Mouse (Mus musculus) cortical plate, adult 2 months (tissue): ENCODE data around the gene Cdc25a. TPM values are rescaled to one million over a fixed set of nuclear protein-coding genes. Genes with fewer than 3 reads are reported as not detected.

Experiments used
- H3K27ac ChIP-seq: fragments of 200-500 bp; 2 replicates; pipeline ENCODE4 v1.5.1; 2012; ENCODE audit warnings: low read length, control low read depth, inconsistent platforms; ENCODE audit not compliant: insufficient read depth
- H3K4me1 ChIP-seq: fragments of 200-500 bp; 2 replicates; pipeline ENCODE4 v1.6.1; 2011; ENCODE audit warnings: low read length; ENCODE audit not compliant: control insufficient read depth, insufficient read depth
- H3K4me3 ChIP-seq: fragments of 200-500 bp; 2 replicates; pipeline ENCODE4 v1.5.1; 2011; ENCODE audit warnings: mild to moderate bottlenecking, low read length, control low read depth; ENCODE audit not compliant: insufficient read depth
- CTCF ChIP-seq: fragments of 200-500 bp; IDR thresholded peaks from 2 replicates; pipeline ENCODE4 v1.5.1; 2011; ENCODE audit warnings: mild to moderate bottlenecking, control low read depth, low read length; ENCODE audit not compliant: insufficient read depth; ENCODE audit errors: extremely low read depth
- POLR2A ChIP-seq: fragments of 200-500 bp; IDR thresholded peaks from 2 replicates; pipeline ENCODE4 v1.6.1; 2011; ENCODE audit warnings: mild to moderate bottlenecking, low read length, control low read depth; ENCODE audit not compliant: insufficient read depth; ENCODE audit errors: extremely low read depth
- polyA plus RNA-seq: library from polyadenylated mRNA; depleted of rRNA; stranded (reverse); fragments of >200 nt; gene quantifications from 2 replicates; pipeline ENCODE4 v1.2.3, GENCODE M21; 2012

The Cdc25a gene
- polyA plus RNA-seq, 1 experiment = 3.0 TPM

DNA sequence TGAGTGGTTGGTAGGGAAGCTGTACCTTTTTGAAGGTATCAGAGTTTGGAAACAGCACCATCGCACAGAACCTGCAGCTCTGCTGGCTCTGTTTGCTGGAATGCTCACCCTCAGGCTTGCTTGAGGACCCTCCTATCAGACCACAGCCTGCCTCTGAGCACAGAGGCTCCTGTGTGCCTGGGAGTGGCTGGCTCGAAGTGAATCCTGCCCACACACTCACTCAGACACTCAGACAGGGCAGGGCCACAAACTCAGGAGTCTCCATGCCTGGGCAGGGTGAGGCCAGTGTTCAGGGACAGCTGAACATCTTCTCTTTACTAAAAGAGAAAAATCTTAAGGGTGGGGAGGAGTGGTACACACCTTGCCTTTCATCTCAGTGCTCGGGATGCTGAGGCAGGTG lies 25.2 kb downstream of the Cdc25a start:
- TF ChIP-seq POLR2A = no peak
- no peak for TF ChIP-seq CTCF
- Histone ChIP-seq H3K4me3 (no peak overlapping the region), H3K4me1 (no peaks in the 10 kb centered on the region), H3K27ac (no peak overlapping the region)

DNA sequence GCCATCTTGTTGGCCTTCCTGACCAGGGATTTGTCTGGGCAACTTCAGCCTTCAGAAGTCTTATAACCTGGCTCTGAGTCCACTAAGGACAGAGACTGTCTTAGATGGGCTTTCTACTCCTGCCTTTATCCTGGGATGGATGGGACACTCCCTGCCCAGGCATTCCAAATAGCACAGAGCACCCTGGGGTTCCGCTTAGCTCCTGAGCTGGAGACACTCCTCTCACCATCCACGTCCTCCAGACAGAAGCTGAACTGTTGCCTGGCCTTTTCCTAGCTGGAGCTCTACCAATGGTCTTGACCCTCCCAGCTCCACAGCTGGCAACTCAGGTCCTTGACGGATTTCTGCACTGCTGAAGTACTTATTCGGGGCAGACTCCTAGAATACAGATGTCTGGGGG lies 26.9 kb downstream of the Cdc25a start:
- TF ChIP-seq CTCF = no peak

DNA sequence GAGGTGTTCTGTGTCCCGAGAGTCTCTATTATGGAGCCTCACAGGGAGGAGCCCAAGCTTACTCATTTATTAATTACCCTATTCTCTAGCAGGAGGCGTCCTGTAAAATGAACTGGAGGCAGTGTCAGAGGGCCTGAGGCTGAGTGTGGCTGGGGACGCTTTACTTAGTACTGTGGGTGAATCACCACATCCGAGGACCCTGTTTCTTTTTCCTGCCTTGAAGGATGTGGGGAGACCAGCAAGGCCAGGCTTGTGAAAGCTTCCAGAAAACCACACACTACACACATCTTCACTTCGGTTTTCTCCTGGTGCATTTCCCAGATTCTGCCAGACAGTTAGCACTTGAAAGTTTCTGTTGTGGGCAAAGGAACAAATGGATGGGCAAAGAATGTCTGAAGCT lies 27.4 kb downstream of the Cdc25a start:
- no peaks in the 10 kb centered on the region for H3K4me1 ChIP-seq
- H3K27ac ChIP-seq = no peak overlapping the region
- H3K4me3 ChIP-seq = no peak overlapping the region
- TF ChIP-seq POLR2A (no peak), CTCF (no peak)

More for the DNA sequence above, 26.9 kb downstream of the Cdc25a start:
- Histone ChIP-seq H3K4me1 (no peaks in the 10 kb centered on the region), H3K27ac (no peak overlapping the region), H3K4me3 (no peak overlapping the region)

DNA sequence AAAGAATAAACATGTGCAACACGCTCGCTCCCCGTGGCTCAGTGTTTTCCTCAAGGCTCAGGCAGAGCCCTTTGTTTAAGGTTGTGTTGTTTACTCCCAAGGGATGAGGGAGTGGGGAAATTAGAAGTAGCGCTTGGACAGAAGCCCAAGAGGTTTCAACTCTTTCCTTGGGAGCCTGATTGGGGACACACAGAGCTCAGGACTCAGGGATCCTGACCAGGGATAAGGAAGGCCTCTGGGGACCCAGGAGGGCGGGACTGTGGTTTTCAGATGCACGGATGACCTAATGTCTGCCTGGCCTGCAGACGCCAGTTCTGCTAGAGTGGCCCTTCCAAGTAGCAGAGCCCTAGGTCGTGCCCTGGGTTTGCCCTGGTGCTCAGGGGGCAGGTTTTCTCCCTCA lies 31.9 kb downstream of the Cdc25a start:
- H3K4me3 ChIP-seq = no peak overlapping the region
- no peaks in the 10 kb centered on the region for H3K4me1 ChIP-seq
- TF ChIP-seq POLR2A (no peak), CTCF (no peak)
- H3K27ac ChIP-seq = no peak overlapping the region

DNA sequence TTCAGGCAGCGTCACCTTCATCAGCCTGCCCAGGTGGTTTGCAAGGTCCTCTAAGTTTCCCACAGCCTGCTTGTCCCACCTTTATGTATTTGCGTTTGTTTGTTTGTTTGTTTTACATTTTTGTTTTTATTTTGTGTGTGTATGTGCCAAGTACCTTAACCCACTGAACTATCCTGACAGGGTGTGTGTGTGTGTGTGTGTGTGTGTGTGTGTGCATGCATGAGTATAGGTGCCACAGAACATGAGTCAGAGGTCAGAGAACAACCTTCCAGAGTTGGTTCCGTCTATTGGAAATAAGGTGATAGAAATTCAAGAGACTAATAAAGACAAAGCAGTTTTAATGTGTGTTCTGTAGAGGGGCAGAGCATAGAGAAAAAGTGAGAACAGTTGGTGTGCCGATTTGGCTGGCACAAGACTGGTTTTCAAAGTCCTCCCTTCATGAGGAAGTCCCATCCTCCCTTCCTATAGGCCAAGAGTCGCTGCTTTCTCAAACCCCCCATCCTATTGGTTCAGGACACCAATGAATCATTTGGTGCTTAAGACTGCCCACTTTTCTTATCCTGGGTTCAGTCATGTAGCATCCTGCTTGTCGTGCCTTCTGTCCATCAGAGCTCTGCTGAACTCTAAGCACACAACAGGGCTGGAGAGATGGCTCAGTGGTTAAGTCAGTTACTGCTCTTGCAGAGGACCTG lies 32.5 kb downstream of the Cdc25a start:
- Histone ChIP-seq H3K27ac (no peak overlapping the region), H3K4me3 (no peak overlapping the region), H3K4me1 (no peaks in the 10 kb centered on the region)
- TF ChIP-seq CTCF (no peak), POLR2A (no peak)

- TF ChIP-seq CTCF (no peak), POLR2A (no peak)
- Histone ChIP-seq H3K4me3 (no peak overlapping the region), H3K4me1 (no peaks in the 10 kb centered on the region), H3K27ac (no peak overlapping the region)
Measured at GRCm38 (mm10) chr9:109909102-109909501, 33.7 kb downstream of the Cdc25a start.

- H3K4me1 ChIP-seq = no peaks in the 10 kb centered on the region
- no peak overlapping the region for H3K4me3 ChIP-seq
- H3K27ac ChIP-seq = no peak overlapping the region
- TF ChIP-seq POLR2A = no peak
- TF ChIP-seq CTCF = no peak
Measured at GRCm38 (mm10) chr9:109909926-109910325, 34.5 kb downstream of the Cdc25a start.

GRCm38 (mm10) chr9:109911779-109912178 lies 36.4 kb downstream of the Cdc25a start:
- Histone ChIP-seq H3K4me1 (no peaks in the 10 kb centered on the region), H3K4me3 (no peak overlapping the region), H3K27ac (no peak overlapping the region)
- TF ChIP-seq POLR2A = no peak
- TF ChIP-seq CTCF = no peak

DNA sequence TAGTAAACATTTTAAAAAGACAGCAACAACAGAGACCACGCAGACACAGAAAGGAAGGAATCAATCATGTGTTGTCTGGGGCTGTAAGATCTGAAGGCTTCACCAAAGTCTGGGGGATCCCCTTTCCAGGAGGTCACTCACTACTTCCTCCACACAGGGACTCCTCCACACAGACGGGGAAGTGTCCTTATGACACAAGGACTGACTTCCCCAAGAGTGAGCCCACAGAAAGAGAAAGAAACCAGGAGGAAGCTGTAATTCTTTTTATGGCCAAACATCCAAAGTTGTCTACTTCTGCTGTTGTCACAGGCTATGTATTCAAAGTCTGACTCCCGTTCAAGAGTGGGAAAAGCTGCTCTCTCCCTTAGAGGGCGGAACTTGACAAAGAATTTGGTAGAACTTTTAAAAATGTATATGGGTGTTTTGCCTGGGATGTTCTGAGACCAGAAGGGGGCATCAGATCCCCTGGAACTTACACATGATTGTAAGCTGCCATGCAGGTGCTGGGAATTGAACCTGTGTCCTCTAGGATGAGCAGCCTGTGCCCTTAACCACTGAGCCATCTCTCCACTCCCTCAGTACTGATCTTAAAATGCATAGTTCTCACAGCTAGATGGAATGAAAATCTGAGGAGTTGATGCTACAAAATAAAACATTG lies 39.0 kb downstream of the Cdc25a start:
- TF ChIP-seq POLR2A = no peak
- TF ChIP-seq CTCF = no peak
- Histone ChIP-seq H3K4me1 (no peaks in the 10 kb centered on the region), H3K4me3 (no peak overlapping the region), H3K27ac (no peak overlapping the region)

DNA sequence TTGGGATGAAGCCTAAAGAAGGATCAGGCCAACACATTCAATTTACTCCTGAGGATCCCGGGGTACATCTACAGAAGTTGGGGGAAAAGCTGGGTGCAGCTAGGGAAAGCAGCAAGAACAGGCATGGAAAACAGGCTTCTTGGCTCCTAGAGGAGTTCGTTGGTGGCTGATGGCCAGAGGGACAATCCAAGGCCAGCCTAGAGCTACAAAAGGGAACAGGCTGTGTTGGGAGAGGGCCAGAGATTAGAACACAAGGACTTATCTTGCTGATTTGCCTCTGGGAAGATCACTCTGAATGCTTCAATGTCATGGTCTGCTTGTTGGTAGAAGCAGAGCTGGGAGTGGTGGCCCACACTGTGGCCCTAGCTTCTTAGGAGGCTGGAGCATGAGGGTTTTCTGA lies 42.6 kb downstream of the Cdc25a start:
- Histone ChIP-seq H3K27ac (no peak overlapping the region), H3K4me3 (no peak overlapping the region), H3K4me1 (peaks cover 2% of the 10 kb centered on the region; the same call in 1 of the 2 replicates)
- no peak for TF ChIP-seq POLR2A
- TF ChIP-seq CTCF = no peak
